Mouse (Mus musculus) cerebellum, adult 2 months (tissue): ENCODE measurements around the gene Creb3l2.

Experiments used
- CTCF ChIP-seq: fragments of 200-500 bp; IDR thresholded peaks from 2 replicates; pipeline ENCODE4 v1.5.1; 2011; ENCODE audit warnings: low read depth, mild to moderate bottlenecking, control low read depth, low read length, moderate library complexity, borderline replicate concordance; ENCODE audit not compliant: insufficient read depth
- POLR2A ChIP-seq: fragments of 200-500 bp; IDR thresholded peaks from 2 replicates; pipeline ENCODE4 v1.6.1; 2011; ENCODE audit warnings: low read length, control low read depth, borderline replicate concordance; ENCODE audit not compliant: insufficient read depth

DNA sequence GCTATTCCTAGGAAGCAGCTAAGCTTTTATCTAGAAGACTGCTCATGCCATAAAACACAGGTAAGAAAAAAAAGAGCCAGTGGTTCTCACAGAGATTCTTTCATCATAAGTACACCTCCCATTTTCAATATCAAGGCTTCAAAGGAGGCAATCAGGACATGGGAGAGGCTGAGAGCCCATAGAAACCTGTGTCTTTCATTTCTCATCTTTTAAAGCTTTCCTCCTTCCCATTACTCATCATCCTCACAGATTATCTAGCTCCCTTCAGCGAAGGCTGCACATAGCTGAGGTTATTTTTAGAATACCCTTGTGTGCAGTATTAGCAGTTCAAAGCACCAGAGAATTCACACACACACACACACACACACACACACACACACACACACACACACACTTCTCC lies 159.3 kb downstream of the Creb3l2 start:
- TF ChIP-seq CTCF (no peak), POLR2A (no peak)
